Mouse (Mus musculus) hindbrain, embryonic 16.5 days (tissue): ENCODE results near the gene Ccl3. TPM values are rescaled to one million over a fixed set of nuclear protein-coding genes. Genes with fewer than 3 reads are reported as not detected.

ENCODE experiments used
- ATAC-seq: fragments of 200-750 bp; cut with Nextera tagmentation; 2 replicates; pipeline ENCODE4 v1.8.0; 2017; ENCODE audit warnings: moderate TSS enrichment, moderate library complexity
- H3K27ac ChIP-seq: fragments of 300-500 bp; sonication (generic); 2 replicates; pipeline ENCODE4 v1.5.1; 2014; ENCODE audit warnings: low read depth, mild to moderate bottlenecking, control low read depth, low read length, moderate library complexity
- H3K27me3 ChIP-seq: fragments of 300-500 bp; sonication (generic); replicated peaks from 2 replicates; pipeline ENCODE4 v1.6.1; 2014; ENCODE audit warnings: low read length; ENCODE audit not compliant: control insufficient read depth, insufficient read depth
- H3K36me3 ChIP-seq: fragments of 300-500 bp; sonication (generic); 2 replicates; pipeline ENCODE4 v1.6.1; 2014; ENCODE audit warnings: mild to moderate bottlenecking, low read length, moderate library complexity, mixed read lengths; ENCODE audit not compliant: control insufficient read depth, insufficient read depth
- H3K4me1 ChIP-seq: fragments of 300-500 bp; sonication (generic); 2 replicates; pipeline ENCODE4 v1.6.1; 2014; ENCODE audit warnings: low read depth, low read length; ENCODE audit not compliant: control insufficient read depth, insufficient read depth
- H3K4me2 ChIP-seq: fragments of 300-500 bp; sonication (generic); 2 replicates; pipeline ENCODE4 v1.6.1; 2014; ENCODE audit warnings: mild to moderate bottlenecking, low read length, control low read depth, moderate library complexity
- H3K4me3 ChIP-seq: fragments of 300-500 bp; sonication (generic); 2 replicates; pipeline ENCODE4 v1.5.1; 2014; ENCODE audit warnings: mild to moderate bottlenecking, low read length, control low read depth, moderate library complexity
- H3K9ac ChIP-seq: fragments of 300-500 bp; sonication (generic); 2 replicates; pipeline ENCODE4 v1.6.1; 2014; ENCODE audit warnings: low read depth, mild to moderate bottlenecking, control low read depth, low read length, moderate library complexity
- H3K9me3 ChIP-seq: fragments of 300-500 bp; sonication (generic); 2 replicates; pipeline ENCODE4 v1.6.1; 2014; ENCODE audit warnings: mild to moderate bottlenecking, low read length, moderate library complexity; ENCODE audit not compliant: control insufficient read depth
- WGBS: fragments of 180-500 bp; shearing (Covaris S2); extraction: QIAGEN DNeasy Blood & Tissue Kit; methylation state at CpG from one replicate; pipeline ENCODE4 v1.1.7; 2014; 5-methylcytosine and 5-hydroxymethylcytosine counted together
- polyA plus RNA-seq: library from polyadenylated mRNA; unstranded; fragments of >200 nt; fragmentation: Nextera tagmentation; extraction: Ambion mirVana; gene quantifications from 2 replicates; pipeline ENCODE4 v1.2.1, GENCODE M21; 2015

The Ccl3 gene
- polyA plus RNA-seq, 1 experiment from 2014 or later = 2.0 TPM

GRCm38 (mm10) chr11:83632744-83633143 is 16.4 kb downstream of the Ccl3 start:
- Histone ChIP-seq H3K9me3 (no peaks in the 10 kb centered on the region), H3K4me1 (no peaks in the 10 kb centered on the region), H3K4me2 (no peak overlapping the region), H3K27ac (no peak overlapping the region), H3K4me3 (no peak overlapping the region), H3K27me3 (no peaks in the 10 kb centered on the region), H3K36me3 (no peaks in the 10 kb centered on the region), H3K9ac (no peak overlapping the region)
- 70% methylated on average over 4 of the region's 4 CpGs for WGBS
- no peak for ATAC-seq

GRCm38 (mm10) chr11:83631065-83631464 is 18.1 kb downstream of the Ccl3 start:
- Histone ChIP-seq H3K4me2 (no peak overlapping the region), H3K27me3 (no peaks in the 10 kb centered on the region), H3K4me1 (no peaks in the 10 kb centered on the region), H3K27ac (no peak overlapping the region), H3K4me3 (no peak overlapping the region), H3K36me3 (no peaks in the 10 kb centered on the region), H3K9ac (no peak overlapping the region), H3K9me3 (no peaks in the 10 kb centered on the region)
- 81% methylated on average over 2 of the region's 2 CpGs for WGBS
- ATAC-seq = no peak

- Histone ChIP-seq H3K4me2 (no peak overlapping the region), H3K9ac (no peak overlapping the region), H3K36me3 (no peaks in the 10 kb centered on the region), H3K9me3 (no peaks in the 10 kb centered on the region), H3K27ac (no peak overlapping the region), H3K4me3 (no peak overlapping the region), H3K4me1 (no peaks in the 10 kb centered on the region), H3K27me3 (no peaks in the 10 kb centered on the region)
- WGBS = 93% methylated on average over 1 of the region's 1 CpGs
- ATAC-seq = no peak
Observed at GRCm38 (mm10) chr11:83630630-83631029, 18.5 kb downstream of the Ccl3 start.

GRCm38 (mm10) chr11:83628808-83629207 is 20.3 kb downstream of the Ccl3 start:
- H3K36me3 ChIP-seq = no peaks in the 10 kb centered on the region
- H3K27ac ChIP-seq = no peak overlapping the region
- 91% methylated on average over 9 of the region's 9 CpGs for WGBS
- no peak overlapping the region for H3K9ac ChIP-seq
- H3K4me3 ChIP-seq = no peak overlapping the region
- no peak for ATAC-seq
- no peaks in the 10 kb centered on the region for H3K27me3 ChIP-seq
- H3K9me3 ChIP-seq = no peaks in the 10 kb centered on the region
- no peak overlapping the region for H3K4me2 ChIP-seq
- no peaks in the 10 kb centered on the region for H3K4me1 ChIP-seq

GRCm38 (mm10) chr11:83623586-83623985 is 25.6 kb downstream of the Ccl3 start:
- no peak overlapping the region for H3K4me2 ChIP-seq
- H3K36me3 ChIP-seq = no peaks in the 10 kb centered on the region
- no peak overlapping the region for H3K9ac ChIP-seq
- H3K27ac ChIP-seq = no peak overlapping the region
- ATAC-seq = no peak
- H3K9me3 ChIP-seq = no peaks in the 10 kb centered on the region
- no peaks in the 10 kb centered on the region for H3K4me1 ChIP-seq
- H3K27me3 ChIP-seq = no peaks in the 10 kb centered on the region
- no peak overlapping the region for H3K4me3 ChIP-seq
- whole genome bisulfite sequencing = 83% methylated on average over 3 of the region's 3 CpGs

- Histone ChIP-seq H3K4me1 (no peaks in the 10 kb centered on the region), H3K4me2 (no peak overlapping the region), H3K4me3 (no peak overlapping the region), H3K9ac (no peak overlapping the region), H3K27ac (no peak overlapping the region), H3K27me3 (no peaks in the 10 kb centered on the region), H3K36me3 (no peaks in the 10 kb centered on the region), H3K9me3 (no peaks in the 10 kb centered on the region)
- no peak for ATAC-seq
- 90% methylated on average over 1 of the region's 1 CpGs for WGBS
Observed at GRCm38 (mm10) chr11:83619037-83619436, 30.1 kb downstream of the Ccl3 start.

GRCm38 (mm10) chr11:83618238-83618637 is 30.9 kb downstream of the Ccl3 start:
- Histone ChIP-seq H3K9ac (no peak overlapping the region), H3K4me2 (no peak overlapping the region), H3K27ac (no peak overlapping the region), H3K4me1 (no peaks in the 10 kb centered on the region), H3K9me3 (no peaks in the 10 kb centered on the region), H3K27me3 (no peaks in the 10 kb centered on the region), H3K4me3 (no peak overlapping the region), H3K36me3 (no peaks in the 10 kb centered on the region)
- ATAC-seq = no peak
- 54% methylated on average over 5 of the region's 5 CpGs for WGBS

- no peak overlapping the region for H3K9ac ChIP-seq
- H3K27ac ChIP-seq = no peak overlapping the region
- H3K9me3 ChIP-seq = no peaks in the 10 kb centered on the region
- WGBS = 95% methylated on average over 1 of the region's 1 CpGs
- no peak overlapping the region for H3K4me3 ChIP-seq
- H3K36me3 ChIP-seq = no peaks in the 10 kb centered on the region
- H3K27me3 ChIP-seq = no peaks in the 10 kb centered on the region
- no peak for ATAC-seq
- H3K4me1 ChIP-seq = no peaks in the 10 kb centered on the region
- H3K4me2 ChIP-seq = no peak overlapping the region
Observed at GRCm38 (mm10) chr11:83616586-83616985, 32.6 kb downstream of the Ccl3 start.

GRCm38 (mm10) chr11:83610900-83611299 is 38.3 kb downstream of the Ccl3 start:
- Histone ChIP-seq H3K4me1 (no peaks in the 10 kb centered on the region), H3K4me2 (no peak overlapping the region), H3K27ac (no peak overlapping the region), H3K4me3 (no peak overlapping the region), H3K27me3 (no peaks in the 10 kb centered on the region), H3K36me3 (no peaks in the 10 kb centered on the region), H3K9ac (no peak overlapping the region), H3K9me3 (no peaks in the 10 kb centered on the region)
- WGBS = 71% methylated on average over 2 of the region's 2 CpGs
- no peak for ATAC-seq

GRCm38 (mm10) chr11:83606396-83606795 is 42.8 kb downstream of the Ccl3 start:
- no peak overlapping the region for H3K4me3 ChIP-seq
- no peaks in the 10 kb centered on the region for H3K4me1 ChIP-seq
- H3K9ac ChIP-seq = no peak overlapping the region
- no peaks in the 10 kb centered on the region for H3K36me3 ChIP-seq
- no peaks in the 10 kb centered on the region for H3K9me3 ChIP-seq
- ATAC-seq = no peak
- H3K27ac ChIP-seq = no peak overlapping the region
- 58% methylated on average over 1 of the region's 1 CpGs for WGBS
- no peaks in the 10 kb centered on the region for H3K27me3 ChIP-seq
- no peak overlapping the region for H3K4me2 ChIP-seq
